Mouse (Mus musculus) midbrain, embryonic 14.5 days (tissue): ENCODE results near the gene Slc17a8. TPM values are rescaled to one million over a fixed set of nuclear protein-coding genes. Genes with fewer than 3 reads are reported as not detected.
"Not testable (repeated sequence)": the region's sequence is repeated elsewhere in the genome, so short reads cannot be mapped to it uniquely, and the experiment has no call there.

ENCODE experiments used
- ATAC-seq: fragments of 200-750 bp; cut with Nextera tagmentation; 2 replicates; pipeline ENCODE4 v1.8.0; 2017; ENCODE audit warnings: moderate number of reproducible peaks, moderate library complexity; ENCODE audit not compliant: low FRiP score, low TSS enrichment
- DNase-seq: peaks from one replicate; pipeline ENCODE4 v3.0.0-alpha.2; 2015
- H3K27ac ChIP-seq: fragments of 300-500 bp; sonication (generic); replicated peaks from 2 replicates; pipeline ENCODE4 v1.5.1; 2014; ENCODE audit warnings: mild to moderate bottlenecking, low read depth, low read length, moderate library complexity
- H3K27me3 ChIP-seq: fragments of 300-500 bp; sonication (generic); 2 replicates; pipeline ENCODE4 v1.6.1; 2014; ENCODE audit warnings: low read length, control low read depth, mixed read lengths; ENCODE audit not compliant: control insufficient read depth, insufficient read depth
- H3K36me3 ChIP-seq: fragments of 300-500 bp; sonication (generic); 2 replicates; pipeline ENCODE4 v1.6.1; 2014; ENCODE audit warnings: low read length, control low read depth; ENCODE audit not compliant: control insufficient read depth, insufficient read depth
- H3K4me1 ChIP-seq: fragments of 300-500 bp; sonication (generic); 2 replicates; pipeline ENCODE4 v1.6.1; 2014; ENCODE audit warnings: mild to moderate bottlenecking, antibody characterized with exemption, low read length, control low read depth; ENCODE audit not compliant: control insufficient read depth, insufficient read depth
- H3K4me2 ChIP-seq: fragments of 300-500 bp; sonication (generic); 2 replicates; pipeline ENCODE4 v1.6.1; 2014; ENCODE audit warnings: mild to moderate bottlenecking, low read length, moderate library complexity
- H3K4me3 ChIP-seq: fragments of 300-500 bp; sonication (generic); replicated peaks from 2 replicates; pipeline ENCODE4 v1.5.1; 2014; ENCODE audit warnings: low read depth, low read length
- H3K9ac ChIP-seq: fragments of 300-500 bp; sonication (generic); replicated peaks from 2 replicates; pipeline ENCODE4 v1.6.1; 2014; ENCODE audit warnings: mild to moderate bottlenecking, low read length, moderate library complexity
- H3K9me3 ChIP-seq: fragments of 300-500 bp; sonication (generic); 2 replicates; pipeline ENCODE4 v1.6.1; 2016; ENCODE audit warnings: low read length, control low read depth, mixed read lengths; ENCODE audit not compliant: control insufficient read depth
- WGBS: fragments of 180-500 bp; shearing (Covaris S2); extraction: QIAGEN DNeasy Blood & Tissue Kit; methylation state at CpG from one replicate; pipeline ENCODE4 v1.1.7; 2014; 5-methylcytosine and 5-hydroxymethylcytosine counted together
- polyA plus RNA-seq: library from polyadenylated mRNA; unstranded; fragments of >200 nt; fragmentation: Nextera tagmentation; extraction: Ambion mirVana; gene quantifications from 2 replicates; pipeline ENCODE4 v1.2.1, GENCODE M21; 2014

The Slc17a8 gene
- polyA plus RNA-seq, 1 experiment from 2014 or later = 1.1 TPM

- ATAC-seq, H3K27ac ChIP-seq, H3K9ac ChIP-seq, H3K36me3 ChIP-seq, H3K27me3 ChIP-seq, H3K4me3 ChIP-seq, H3K9me3 ChIP-seq, DNase-seq, H3K4me2 ChIP-seq, H3K4me1 ChIP-seq: not testable (repeated sequence)
- 93% methylated on average over 7 of the region's 7 CpGs for WGBS
Measured at GRCm38 (mm10) chr10:89553855-89554254, 67.2 kb downstream of the Slc17a8 start.

GRCm38 (mm10) chr10:89553015-89553414 is 68.0 kb downstream of the Slc17a8 start:
- no peaks in the 10 kb centered on the region for H3K27me3 ChIP-seq
- no peaks in the 10 kb centered on the region for H3K9me3 ChIP-seq
- no peak for ATAC-seq
- H3K27ac ChIP-seq = no peak overlapping the region
- no peak overlapping the region for H3K4me3 ChIP-seq
- H3K4me1 ChIP-seq = no peaks in the 10 kb centered on the region
- WGBS = 84% methylated on average over 5 of the region's 5 CpGs
- no peak overlapping the region for H3K9ac ChIP-seq
- DNase-seq = no peak
- no peaks in the 10 kb centered on the region for H3K36me3 ChIP-seq
- no peak overlapping the region for H3K4me2 ChIP-seq

- no peak for ATAC-seq
- H3K4me1 ChIP-seq = no peaks in the 10 kb centered on the region
- H3K27me3 ChIP-seq = no peaks in the 10 kb centered on the region
- H3K9me3 ChIP-seq = no peaks in the 10 kb centered on the region
- H3K9ac ChIP-seq = no peak overlapping the region
- DNase-seq = no peak
- no peak overlapping the region for H3K27ac ChIP-seq
- H3K4me3 ChIP-seq = no peak overlapping the region
- WGBS = 84% methylated on average over 4 of the region's 4 CpGs
- H3K4me2 ChIP-seq = no peak overlapping the region
- no peaks in the 10 kb centered on the region for H3K36me3 ChIP-seq
Measured at GRCm38 (mm10) chr10:89551657-89552056, 69.4 kb downstream of the Slc17a8 start.

GRCm38 (mm10) chr10:89548028-89548427 is 73.0 kb downstream of the Slc17a8 start:
- no peak overlapping the region for H3K4me3 ChIP-seq
- no peaks in the 10 kb centered on the region for H3K27me3 ChIP-seq
- no peak overlapping the region for H3K4me2 ChIP-seq
- DNase-seq (peak; percentile 21), ATAC-seq (no peak)
- no peak overlapping the region; the same call in 1 of the 2 replicates for H3K27ac ChIP-seq
- WGBS = 58% methylated on average over 6 of the region's 6 CpGs
- no peaks in the 10 kb centered on the region for H3K9me3 ChIP-seq
- no peak overlapping the region for H3K9ac ChIP-seq
- no peaks in the 10 kb centered on the region for H3K36me3 ChIP-seq
- H3K4me1 ChIP-seq = no peaks in the 10 kb centered on the region

- Histone ChIP-seq H3K4me3 (no peak overlapping the region), H3K36me3 (no peaks in the 10 kb centered on the region), H3K27ac (no peak overlapping the region), H3K9ac (no peak overlapping the region), H3K4me1 (no peaks in the 10 kb centered on the region), H3K4me2 (no peak overlapping the region), H3K9me3 (no peaks in the 10 kb centered on the region), H3K27me3 (no peaks in the 10 kb centered on the region)
- 85% methylated on average over 2 of the region's 2 CpGs for WGBS
- ATAC-seq = no peak
- no peak for DNase-seq
Measured at GRCm38 (mm10) chr10:89546989-89547388, 74.1 kb downstream of the Slc17a8 start.

GRCm38 (mm10) chr10:89543867-89544266 is 77.2 kb downstream of the Slc17a8 start:
- Histone ChIP-seq H3K4me3 (no peak overlapping the region), H3K4me2 (no peak overlapping the region), H3K36me3 (no peaks in the 10 kb centered on the region), H3K9ac (no peak overlapping the region), H3K27ac (no peak overlapping the region), H3K27me3 (no peaks in the 10 kb centered on the region), H3K4me1 (no peaks in the 10 kb centered on the region), H3K9me3 (no peaks in the 10 kb centered on the region)
- DNase-seq (no peak), ATAC-seq (no peak)
- 84% methylated on average over 6 of the region's 6 CpGs for WGBS

- no peak for DNase-seq
- 93% methylated on average over 3 of the region's 3 CpGs for WGBS
- H3K9ac ChIP-seq = no peak overlapping the region
- H3K27ac ChIP-seq = no peak overlapping the region
- no peaks in the 10 kb centered on the region for H3K27me3 ChIP-seq
- no peaks in the 10 kb centered on the region for H3K36me3 ChIP-seq
- H3K4me2 ChIP-seq = no peak overlapping the region
- H3K4me1 ChIP-seq = no peaks in the 10 kb centered on the region
- ATAC-seq = no peak
- H3K9me3 ChIP-seq = no peaks in the 10 kb centered on the region
- H3K4me3 ChIP-seq = no peak overlapping the region
Measured at GRCm38 (mm10) chr10:89542321-89542720, 78.7 kb downstream of the Slc17a8 start.

- 77% methylated on average over 17 of the region's 17 CpGs for WGBS
- no peak within 1 kb of the TSS for H3K4me2 ChIP-seq
- H3K4me1 ChIP-seq = no peaks in the 10 kb centered on the region
- no peak within 1 kb of the TSS for H3K27ac ChIP-seq
- no peak within 1 kb of the TSS for H3K4me3 ChIP-seq
- no peaks in the 10 kb centered on the region for H3K36me3 ChIP-seq
- no peaks in the 10 kb centered on the region for H3K27me3 ChIP-seq
- ATAC-seq (no peak), DNase-seq (peak; percentile 63)
- H3K9me3 ChIP-seq = no peaks in the 10 kb centered on the region
- no peak within 1 kb of the TSS for H3K9ac ChIP-seq
Measured at GRCm38 (mm10) chr10:89532929-89533727, 87.9 kb downstream of the Slc17a8 start, which contains the start of gene Nr1h4. Nr1h4 (minus strand) TSS chr10:89533585.

- WGBS = 76% methylated on average over 5 of the region's 5 CpGs
- ATAC-seq (no peak), DNase-seq (no peak)
- no peak overlapping the region for H3K4me2 ChIP-seq
- no peaks in the 10 kb centered on the region for H3K9me3 ChIP-seq
- H3K4me3 ChIP-seq = no peak overlapping the region
- no peaks in the 10 kb centered on the region for H3K27me3 ChIP-seq
- H3K4me1 ChIP-seq = no peaks in the 10 kb centered on the region
- H3K27ac ChIP-seq = no peak overlapping the region
- H3K36me3 ChIP-seq = no peaks in the 10 kb centered on the region
- no peak overlapping the region for H3K9ac ChIP-seq
Measured at GRCm38 (mm10) chr10:89532451-89532850, 88.6 kb downstream of the Slc17a8 start.
